Mouse (Mus musculus): Measurements from ENCODE around the gene Nt5c. TPM values are rescaled to one million over a fixed set of nuclear protein-coding genes. Genes with fewer than 3 reads are reported as not detected.
A peak's percentile ranks its signal among the peaks of the same experiment; 100 is the strongest.
"Not testable (repeated sequence)": the region's sequence is repeated elsewhere in the genome, so short reads cannot be mapped to it uniquely, and the experiment has no call there.

Nt5c gene
- polyA plus RNA-seq, 1 experiment from 2014 or later = 48.3 TPM

GRCm38 (mm10) chr11:115483726-115484125 lies 7.9 kb downstream of the Nt5c start:
- 16% methylated on average over 6 of the region's 6 CpGs for WGBS (ENCODE audit: insufficient replicate concordance)
- Histone ChIP-seq H3K36me3 (replicated peaks; ENCODE audit: insufficient read depth, low read length) (peaks cover 3% of the 10 kb centered on the region), H3K9me3 (ENCODE audit: low read length) (no peaks in the 10 kb centered on the region)

DNA sequence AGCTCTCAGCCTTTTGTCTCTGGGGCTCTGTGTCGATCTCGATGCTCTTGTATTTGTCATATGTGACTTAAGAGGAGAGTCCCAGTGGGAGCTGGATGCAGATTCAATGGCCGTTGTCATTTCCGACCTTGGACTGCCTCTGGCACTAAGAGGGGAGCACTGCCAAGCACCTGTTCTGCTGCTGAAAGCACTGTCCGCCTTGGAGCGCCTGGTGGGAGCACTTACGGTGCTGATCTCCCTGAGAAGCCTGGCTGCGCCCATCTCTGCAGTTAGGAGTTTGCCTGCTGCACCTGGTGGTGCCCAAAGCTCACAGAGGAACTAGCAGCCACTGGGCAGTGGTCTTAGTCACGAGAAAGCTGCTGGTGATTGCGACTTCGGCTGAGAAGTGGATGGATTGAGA lies 8.4 kb downstream of the Nt5c start:
- H3K36me3 ChIP-seq (replicated peaks; ENCODE audit: insufficient read depth, low read length) = no peaks in the 10 kb centered on the region; the same call in none of the 2 replicates
- no peak overlapping the region for H3K4me2 ChIP-seq (ENCODE audit: low read depth, low read length)
- H3K4me3 ChIP-seq (ENCODE audit: low read depth, low read length) = no peak overlapping the region
- H3K9ac ChIP-seq (replicated peaks) = no peak overlapping the region
- DNase-seq = no peak
- no peaks in the 10 kb centered on the region for H3K27me3 ChIP-seq (ENCODE audit: insufficient read depth, low read length)
- TF ChIP-seq CTCF (IDR thresholded peaks at IDR 0.05; ENCODE audit: low read depth) (no peak), EP300 (IDR thresholded peaks at IDR 0.05; ENCODE audit: low read depth) (no peak)
- H3K27ac ChIP-seq (ENCODE audit: low read depth) = no peak overlapping the region
- 71% methylated on average over 11 of the region's 11 CpGs for WGBS (ENCODE audit: insufficient replicate concordance)
- H3K4me1 ChIP-seq (ENCODE audit: insufficient read depth) = no peaks in the 10 kb centered on the region
- ATAC-seq = no peak
- H3K9me3 ChIP-seq (ENCODE audit: low read length) = no peaks in the 10 kb centered on the region

More at GRCm38 (mm10) chr11:115483726-115484125, 7.9 kb downstream of the Nt5c start:
- TF ChIP-seq EP300 (IDR thresholded peaks at IDR 0.05; ENCODE audit: low read depth) (no peak), CTCF (IDR thresholded peaks at IDR 0.05; ENCODE audit: low read depth) (peak; percentile 98)
- peak; percentile 86 for DNase-seq
- no peak overlapping the region for H3K9ac ChIP-seq (replicated peaks)
- H3K27me3 ChIP-seq (ENCODE audit: insufficient read depth, low read length) = no peaks in the 10 kb centered on the region
- H3K4me2 ChIP-seq (ENCODE audit: low read depth, low read length) = no peak overlapping the region
- ATAC-seq = 0 out of 2 replicates have a peak, but pooled peaks have one; percentile 21
- H3K27ac ChIP-seq (ENCODE audit: low read depth) = no peak overlapping the region
- H3K4me1 ChIP-seq (ENCODE audit: insufficient read depth) = no peaks in the 10 kb centered on the region
- no peak overlapping the region for H3K4me3 ChIP-seq (ENCODE audit: low read depth, low read length)

- peaks cover 7% of the 10 kb centered on the region for H3K4me1 ChIP-seq (ENCODE audit: insufficient read depth)
- no peak overlapping the region for H3K9ac ChIP-seq (replicated peaks)
- no peaks in the 10 kb centered on the region for H3K9me3 ChIP-seq (ENCODE audit: low read length)
- no peaks in the 10 kb centered on the region for H3K27me3 ChIP-seq (ENCODE audit: insufficient read depth, low read length)
- TF ChIP-seq CTCF (IDR thresholded peaks at IDR 0.05; ENCODE audit: low read depth) (no peak), EP300 (IDR thresholded peaks at IDR 0.05; ENCODE audit: low read depth) (no peak)
- H3K4me2 ChIP-seq (ENCODE audit: low read depth, low read length) = no peak overlapping the region
- ATAC-seq (no peak), DNase-seq (no peak)
- 72% methylated on average over 6 of the region's 6 CpGs for WGBS (ENCODE audit: insufficient replicate concordance)
- H3K27ac ChIP-seq (ENCODE audit: low read depth) = no peak overlapping the region
- H3K4me3 ChIP-seq (ENCODE audit: low read depth, low read length) = no peak overlapping the region
- H3K36me3 ChIP-seq (replicated peaks; ENCODE audit: insufficient read depth, low read length) = no peaks in the 10 kb centered on the region; the same call in none of the 2 replicates
Measured at GRCm38 (mm10) chr11:115481553-115482259, 10.0 kb downstream of the Nt5c start.

DNA sequence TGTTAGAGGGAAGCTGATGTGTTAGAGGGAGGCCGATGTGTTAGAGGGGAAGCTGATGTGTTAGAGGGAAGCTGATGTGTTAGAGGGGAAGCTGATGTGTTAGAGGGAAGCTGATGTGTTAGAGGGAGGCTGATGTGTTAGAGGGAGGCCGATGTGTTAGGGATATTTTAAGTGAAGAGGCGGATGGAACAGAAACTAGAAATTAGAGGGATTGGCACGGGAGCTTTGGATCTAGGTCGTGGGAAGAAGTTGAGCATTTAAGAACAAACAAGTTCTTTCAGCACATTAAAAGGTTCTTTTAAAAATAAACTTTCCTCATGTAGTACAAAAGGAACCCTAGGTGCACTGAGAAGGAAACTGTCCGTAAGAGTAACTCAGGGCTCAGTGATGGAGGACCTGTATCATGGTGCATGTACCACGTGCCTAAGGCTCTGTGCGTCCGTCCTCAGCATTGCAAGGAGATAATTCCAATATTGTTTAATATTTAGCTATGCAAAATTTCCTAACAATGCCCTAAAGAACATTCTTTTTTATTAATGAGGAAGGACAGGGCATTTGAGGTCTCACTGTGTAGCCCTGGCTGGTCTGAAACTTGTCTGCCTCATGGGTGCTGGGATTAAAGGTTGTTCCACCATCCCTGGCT lies 13.2 kb downstream of the Nt5c start:
- 68% methylated on average over 9 of the region's 9 CpGs for WGBS (ENCODE audit: insufficient replicate concordance)

GRCm38 (mm10) chr11:115477388-115477787 lies 14.3 kb downstream of the Nt5c start:
- H3K4me1 ChIP-seq (ENCODE audit: insufficient read depth) = peaks cover 30% of the 10 kb centered on the region
- H3K27ac ChIP-seq (ENCODE audit: low read depth) = peak overlapping the region; percentile 55
- not testable (repeated sequence) for DNase-seq; ATAC-seq; H3K9me3 ChIP-seq (ENCODE audit: low read length); H3K36me3 ChIP-seq (replicated peaks; ENCODE audit: insufficient read depth, low read length); H3K27me3 ChIP-seq (ENCODE audit: insufficient read depth, low read length)
- 0 out of 2 replicates have a peak overlapping the region, but pooled peaks have one; percentile 74 for H3K9ac ChIP-seq (replicated peaks)
- H3K4me2 ChIP-seq (ENCODE audit: low read depth, low read length) = peak overlapping the region; percentile 84; the same call in 1 of the 2 replicates
- H3K4me3 ChIP-seq (ENCODE audit: low read depth, low read length) = peak overlapping the region; percentile 9; the same call in 1 of the 2 replicates
- 49% methylated on average over 7 of the region's 7 CpGs for WGBS (ENCODE audit: insufficient replicate concordance)

More for the DNA sequence above, 13.2 kb downstream of the Nt5c start:
- DNase-seq (no peak), ATAC-seq (no peak)
- no peaks in the 10 kb centered on the region for H3K27me3 ChIP-seq (ENCODE audit: insufficient read depth, low read length)
- no peak overlapping the region for H3K9ac ChIP-seq (replicated peaks)
- H3K36me3 ChIP-seq (replicated peaks; ENCODE audit: insufficient read depth, low read length) = no peaks in the 10 kb centered on the region; the same call in none of the 2 replicates
- H3K9me3 ChIP-seq (ENCODE audit: low read length) = no peaks in the 10 kb centered on the region
- no peak overlapping the region for H3K4me2 ChIP-seq (ENCODE audit: low read depth, low read length)
- H3K4me1 ChIP-seq (ENCODE audit: insufficient read depth) = peaks cover 27% of the 10 kb centered on the region
- H3K4me3 ChIP-seq (ENCODE audit: low read depth, low read length) = 0 out of 2 replicates have a peak overlapping the region, but pooled peaks have one; percentile 4
- H3K27ac ChIP-seq (ENCODE audit: low read depth) = peak overlapping the region; percentile 8; the same call in 1 of the 2 replicates
- no peak for TF ChIP-seq EP300 (IDR thresholded peaks at IDR 0.05; ENCODE audit: low read depth)
- TF ChIP-seq CTCF (IDR thresholded peaks at IDR 0.05; ENCODE audit: low read depth) = no peak

- H3K9me3 ChIP-seq (ENCODE audit: low read length); H3K27me3 ChIP-seq (ENCODE audit: insufficient read depth, low read length); H3K36me3 ChIP-seq (replicated peaks; ENCODE audit: insufficient read depth, low read length); DNase-seq; ATAC-seq: not testable (repeated sequence)
- Histone ChIP-seq H3K9ac (replicated peaks) (peak overlapping the region; percentile 74), H3K4me1 (ENCODE audit: insufficient read depth) (peaks cover 30% of the 10 kb centered on the region), H3K4me3 (ENCODE audit: low read depth, low read length) (peak overlapping the region; percentile 69), H3K4me2 (ENCODE audit: low read depth, low read length) (peak overlapping the region; percentile 84), H3K27ac (ENCODE audit: low read depth) (peak overlapping the region; percentile 50)
- whole genome bisulfite sequencing (ENCODE audit: insufficient replicate concordance) = 63% methylated on average over 4 of the region's 4 CpGs
Measured at GRCm38 (mm10) chr11:115476630-115477029, 15.0 kb downstream of the Nt5c start.

Measured in liver, postnatal 0 days (tissue).